Mouse (Mus musculus): ENCODE results near the gene Glul.
A peak's percentile ranks its signal among the peaks of the same experiment; 100 is the strongest.

The Glul gene

GRCm38 (mm10) chr1:153909213-153909962, 9.6 kb downstream of the Glul start:
- DNase-seq (ENCODE audit: low spot score in 2 of 2): peak in 1 of 2 experiments; percentile 44

DNA sequence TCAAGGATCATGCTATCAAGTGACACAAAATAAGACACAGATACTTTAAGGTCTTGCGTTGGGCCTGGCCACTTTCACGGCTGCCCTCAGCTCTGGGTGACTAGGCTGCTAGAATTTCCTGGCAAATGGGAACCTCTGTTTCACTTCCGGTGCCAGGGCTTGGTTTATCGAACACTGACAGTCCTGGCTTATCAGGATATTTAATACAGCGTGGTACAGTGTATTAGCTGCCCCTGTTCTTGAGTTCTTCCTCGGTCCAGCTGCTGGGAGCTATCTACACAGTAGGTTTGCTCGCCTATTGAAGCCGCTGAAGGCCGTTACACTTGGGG, 10.2 kb downstream of the Glul start:
- no peak for DNase-seq (ENCODE audit: low spot score in 2 of 2)

DNA sequence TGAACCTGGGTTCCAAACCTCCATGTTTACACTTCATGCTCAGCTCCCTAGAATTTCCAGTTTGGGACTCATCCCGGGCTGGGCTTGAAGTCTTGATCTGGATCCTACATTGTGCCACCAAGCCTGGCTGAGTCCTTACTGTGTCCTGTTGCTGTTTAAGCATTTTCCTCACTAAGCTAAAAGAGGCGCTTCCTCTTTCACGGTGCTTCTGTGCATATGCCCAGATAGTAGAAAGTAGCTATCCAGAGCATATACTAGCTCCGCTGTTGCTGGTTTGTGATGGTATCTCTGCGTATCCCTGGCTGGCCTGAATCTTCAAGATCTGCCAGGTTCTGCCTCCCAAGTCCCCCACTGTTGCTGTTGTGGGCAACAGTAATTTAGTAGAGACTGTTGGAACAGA, 10.7 kb downstream of the Glul start:
- no peak for DNase-seq (ENCODE audit: low spot score in 2 of 2)

DNA sequence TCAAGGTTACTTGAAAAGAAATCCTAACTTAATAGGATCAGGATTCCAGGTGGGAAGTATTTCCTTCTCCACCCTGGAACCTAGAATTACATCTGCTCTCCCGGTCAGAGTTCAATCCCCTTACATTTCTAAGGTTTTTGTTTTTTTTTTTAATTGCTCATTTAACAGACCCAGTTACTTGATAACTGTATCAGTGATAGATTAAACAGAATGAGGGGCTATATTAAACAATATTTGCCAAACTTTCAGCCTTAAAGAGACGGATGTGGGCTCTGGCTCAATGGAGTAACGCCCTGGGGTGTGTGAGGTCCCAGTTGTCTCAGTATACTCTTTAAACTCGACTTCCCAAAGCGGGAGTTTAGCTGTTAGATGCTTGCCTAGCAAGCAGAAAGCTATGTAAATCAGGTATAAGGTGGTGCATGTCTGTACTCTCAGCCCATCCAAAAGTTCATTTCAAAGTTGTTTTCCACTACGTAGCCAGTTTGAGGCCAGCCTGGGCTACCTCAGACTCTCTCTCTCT, 11.6 kb downstream of the Glul start:
- no peak for DNase-seq (ENCODE audit: low spot score in 2 of 2)

- no peak for DNase-seq (ENCODE audit: low spot score in 2 of 2)
These were observed 14.1 kb downstream of the Glul start for GRCm38 (mm10) chr1:153913869-153914268.

DNA sequence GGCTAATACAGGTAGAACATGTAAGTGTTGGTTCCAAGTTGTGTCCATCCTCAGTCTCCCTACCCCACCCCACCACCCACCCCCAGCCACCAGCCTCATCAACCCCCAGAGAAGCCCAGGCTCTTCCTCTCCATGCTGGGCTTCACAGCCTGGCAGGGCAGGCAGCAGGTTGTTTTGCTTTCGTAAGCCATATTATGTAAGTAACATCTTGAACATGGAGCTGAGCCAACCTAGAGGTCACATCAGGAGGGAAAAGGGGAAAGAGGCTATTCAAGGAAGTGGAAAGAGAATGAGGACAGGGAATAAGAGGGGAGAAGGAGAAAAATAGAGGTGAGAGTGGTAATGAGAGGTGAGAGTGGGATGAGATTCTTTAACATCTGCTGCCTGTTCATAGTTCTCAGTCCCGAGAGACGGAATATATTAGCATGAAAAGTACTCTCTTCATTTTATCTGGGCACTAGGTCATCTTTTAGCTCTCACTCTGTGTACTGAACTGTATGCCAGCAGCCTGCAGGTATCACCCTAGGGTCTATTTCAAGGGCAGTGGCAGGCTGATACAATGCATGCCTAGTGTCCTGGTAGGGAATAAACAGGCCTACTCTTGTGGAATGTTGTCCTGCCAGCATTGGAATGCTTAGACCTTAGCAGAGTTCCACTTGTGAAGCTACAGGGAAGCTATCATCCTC, 18.9 kb downstream of the Glul start:
- DNase-seq (ENCODE audit: low spot score in 2 of 2): no peak

- no peak for DNase-seq (ENCODE audit: low spot score in 2 of 2)
These were observed 21.9 kb downstream of the Glul start for GRCm38 (mm10) chr1:153921642-153922041.

GRCm38 (mm10) chr1:153922571-153923021, 22.9 kb downstream of the Glul start:
- DNase-seq (ENCODE audit: low spot score in 2 of 2): no peak

- no peak for DNase-seq (ENCODE audit: low spot score in 2 of 2)
These were observed 24.9 kb downstream of the Glul start for GRCm38 (mm10) chr1:153924395-153925385.

GRCm38 (mm10) chr1:153930431-153930830, 30.7 kb downstream of the Glul start:
- no peak for DNase-seq (ENCODE audit: low spot score in 2 of 2)

DNA sequence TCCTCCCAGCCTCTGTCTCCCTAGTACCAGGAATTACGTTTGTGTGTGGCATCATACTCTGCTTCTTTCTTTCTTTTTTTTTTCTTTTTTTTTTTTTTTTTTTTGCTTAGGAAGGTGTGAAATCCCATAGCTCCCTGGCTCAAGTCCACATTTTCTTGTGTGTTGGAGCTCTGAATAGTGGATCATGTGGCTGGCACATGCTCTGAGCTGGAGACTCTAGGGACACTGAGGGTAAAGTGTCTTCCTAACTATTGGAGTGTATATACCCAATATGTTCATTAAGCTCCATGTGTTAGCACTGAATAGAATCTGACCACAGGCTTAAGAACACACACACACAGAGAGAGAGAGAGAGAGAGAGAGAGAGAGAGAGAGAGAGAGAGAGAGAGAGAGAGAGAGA, 34.0 kb downstream of the Glul start:
- no peak for DNase-seq (ENCODE audit: low spot score in 2 of 2)

DNA sequence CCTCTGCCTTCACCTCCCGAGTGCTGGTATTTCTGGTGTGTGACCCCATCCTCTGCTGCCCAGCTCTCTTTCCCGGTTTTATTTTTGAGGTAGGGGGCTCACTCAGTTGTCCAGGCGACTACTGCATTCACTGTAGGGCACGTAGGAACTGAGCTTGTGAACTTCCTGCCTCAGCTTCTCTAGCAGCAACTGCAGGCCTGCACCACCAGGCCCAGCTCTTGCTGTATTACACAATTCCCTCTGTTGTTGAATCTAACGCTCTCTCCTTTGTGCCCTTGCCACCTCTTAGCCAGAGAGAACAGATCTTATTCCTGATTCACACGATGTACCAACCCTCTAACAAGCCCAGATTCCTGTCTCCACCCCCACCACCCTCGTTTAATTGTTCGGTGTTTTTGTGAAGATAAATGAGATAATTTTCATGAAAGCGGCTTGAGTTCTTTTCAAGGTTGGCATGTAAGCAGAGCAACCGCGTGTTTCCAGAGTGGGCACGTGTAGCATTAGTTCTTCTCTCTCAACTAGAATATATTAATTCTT, 36.2 kb downstream of the Glul start:
- no peak for DNase-seq (ENCODE audit: low spot score in 2 of 2)

DNA sequence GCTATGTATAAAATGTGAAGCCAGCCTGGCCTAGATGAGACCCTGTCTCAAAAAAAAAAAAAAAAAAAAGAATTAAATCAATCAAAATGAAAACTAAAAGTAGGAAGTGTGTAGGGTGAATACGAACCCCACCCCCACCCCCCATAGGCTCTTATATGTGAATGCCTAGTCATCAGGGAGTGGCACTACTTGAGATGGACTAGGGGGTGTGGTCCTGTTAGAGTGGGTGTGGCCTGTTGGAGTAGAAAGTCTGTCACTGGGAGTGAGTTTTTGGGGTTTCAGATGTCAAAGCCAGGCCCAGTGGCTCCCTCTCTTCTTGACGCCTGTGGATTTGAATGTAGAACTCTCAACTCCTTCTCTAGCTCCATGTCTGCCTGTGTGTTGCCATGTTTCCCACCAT, 37.3 kb downstream of the Glul start:
- no peak for DNase-seq (ENCODE audit: low spot score in 2 of 2)

GRCm38 (mm10) chr1:153940986-153941385, 41.2 kb downstream of the Glul start:
- DNase-seq (ENCODE audit: low spot score in 2 of 2): no peak

- DNase-seq (ENCODE audit: low spot score in 2 of 2): no peak
These were observed 45.4 kb downstream of the Glul start for GRCm38 (mm10) chr1:153945181-153945580.

- DNase-seq (ENCODE audit: low spot score in 2 of 2): no peak
These were observed 47.2 kb downstream of the Glul start for GRCm38 (mm10) chr1:153946971-153947370.

GRCm38 (mm10) chr1:153947837-153948236, 48.1 kb downstream of the Glul start:
- no peak for DNase-seq (ENCODE audit: low spot score in 2 of 2)

DNA sequence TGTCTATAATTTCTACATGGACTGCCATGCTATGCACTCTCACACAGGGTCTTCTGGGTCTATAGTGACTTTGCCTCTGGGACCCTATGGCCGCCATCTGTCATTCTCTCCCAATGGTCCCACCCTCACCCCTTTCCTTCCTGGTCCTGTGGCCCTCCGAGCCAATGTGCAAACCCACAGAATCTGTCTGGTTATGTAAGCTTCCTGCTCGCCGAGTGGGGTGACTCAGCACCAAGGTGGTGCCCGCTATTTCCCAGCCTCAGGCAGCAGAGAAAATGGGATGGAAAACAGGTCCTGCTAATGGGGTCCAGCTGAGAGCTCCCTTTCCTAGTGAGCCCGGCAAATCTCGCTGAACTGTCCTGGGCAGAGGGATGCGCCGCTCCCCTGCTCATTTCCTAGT, 53.5 kb downstream of the Glul start:
- no peak for DNase-seq (ENCODE audit: low spot score in 2 of 2)

- DNase-seq (ENCODE audit: low spot score in 2 of 2): no peak
These were observed 54.1 kb downstream of the Glul start for GRCm38 (mm10) chr1:153953797-153954196.

- no peak for DNase-seq (ENCODE audit: low spot score in 2 of 2)
These were observed 58.1 kb downstream of the Glul start for GRCm38 (mm10) chr1:153957850-153958249.
